Mouse (Mus musculus): ENCODE data around the gene Tmem97.
"Not testable (repeated sequence)": the region's sequence is repeated elsewhere in the genome, so short reads cannot be mapped to it uniquely, and the experiment has no call there.

The Tmem97 gene

DNA sequence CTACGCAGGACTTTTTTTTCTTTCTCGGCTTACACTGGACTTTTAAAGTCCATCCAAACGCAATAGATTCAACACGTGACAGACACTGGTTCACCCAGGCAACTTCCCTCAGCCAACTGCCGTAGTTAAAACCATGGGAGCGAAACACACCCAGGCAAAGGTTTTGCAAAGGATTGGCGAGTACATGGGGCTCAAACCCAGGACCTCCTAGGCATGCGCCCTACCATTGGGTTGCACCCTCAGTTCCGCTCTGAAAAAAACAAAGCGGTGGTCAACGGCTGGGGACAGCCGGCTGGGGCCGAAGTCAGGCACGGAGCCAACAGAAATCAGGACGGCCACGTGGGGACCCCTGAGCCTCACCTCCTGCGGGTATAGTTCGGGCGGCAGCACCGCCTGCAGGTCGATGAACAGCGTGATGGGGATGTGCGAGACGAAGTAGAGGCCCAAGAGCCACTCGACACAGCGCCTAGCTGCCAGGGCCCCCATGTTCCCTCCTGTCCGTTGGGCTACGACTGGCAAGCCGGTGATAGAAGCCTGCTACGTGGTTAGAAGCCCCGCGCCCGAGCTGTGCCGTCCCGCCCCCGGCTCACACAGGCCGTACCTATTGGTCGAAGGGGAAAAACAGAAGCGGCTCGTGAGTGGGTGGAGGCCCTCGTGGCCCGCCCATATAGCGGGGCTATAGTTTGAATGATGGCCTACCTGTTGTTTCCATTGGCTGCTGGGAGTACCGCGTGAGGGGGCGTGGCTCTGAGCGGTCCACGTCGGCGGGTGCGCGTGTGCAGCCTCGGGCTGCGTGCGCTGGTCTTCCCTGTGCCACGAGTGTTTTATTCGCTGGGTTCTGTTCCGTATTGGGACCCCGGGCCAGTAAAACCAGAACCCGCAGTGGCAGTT is at the start of gene Tmem97:
TSS of gene Tmem97 (minus strand) at position 610 of the 891 bp plus-strand sequence.
- peak; percentile 95 for DNase-seq (ENCODE audit: low spot score)

DNA sequence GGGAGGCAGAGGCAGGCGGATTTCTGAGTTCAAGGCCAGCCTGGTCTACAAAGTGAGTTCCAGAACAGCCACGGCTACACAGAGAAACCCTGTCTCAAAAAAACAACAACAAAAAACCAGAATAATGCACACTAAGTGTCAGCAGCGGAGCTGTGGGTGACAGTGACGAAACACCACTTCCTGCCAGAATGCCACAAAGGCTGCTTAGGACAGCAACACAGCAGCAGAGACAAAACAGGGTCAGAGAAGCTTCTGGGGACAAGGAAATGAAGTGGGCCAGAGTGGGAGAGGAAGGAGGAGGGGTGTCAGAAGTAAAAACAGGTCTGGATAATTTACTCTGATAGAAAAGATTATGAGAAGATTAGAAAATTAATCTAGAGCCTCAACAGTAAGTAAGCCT is 49.5 kb upstream of the Tmem97 start:
- DNase-seq (ENCODE audit: low spot score): no peak

DNA sequence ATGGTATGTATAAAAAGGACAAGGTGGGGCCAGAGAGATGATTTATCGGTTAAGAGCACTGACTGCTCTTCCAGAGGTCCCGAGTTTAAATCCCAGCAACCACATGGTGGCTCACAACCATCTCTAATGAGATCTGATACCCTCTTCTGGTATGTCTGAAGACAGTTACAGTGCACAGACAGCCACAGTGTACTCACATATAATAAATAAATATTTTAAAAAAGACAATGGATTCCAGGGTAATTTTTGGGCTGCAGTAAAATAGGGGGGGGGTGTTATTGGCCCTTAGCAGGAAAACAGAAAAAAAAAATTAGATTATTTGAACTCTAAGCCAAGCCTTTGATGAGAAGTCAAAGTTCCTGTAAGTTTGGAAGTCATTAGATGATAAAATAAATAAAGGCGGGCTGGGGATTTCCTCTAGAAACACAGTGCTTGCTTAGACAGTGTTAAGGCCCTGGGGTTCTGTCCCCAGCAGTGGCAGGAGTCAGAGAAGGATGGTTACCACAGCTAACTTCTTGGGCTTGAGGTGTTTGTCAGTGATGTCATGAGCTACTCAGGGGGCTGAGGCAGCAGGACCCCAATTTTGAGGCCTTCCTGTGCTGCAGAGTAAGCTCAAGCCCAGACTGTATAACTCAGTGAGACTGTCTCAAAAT is 48.3 kb upstream of the Tmem97 start:
- DNase-seq (ENCODE audit: low spot score): no peak

DNA sequence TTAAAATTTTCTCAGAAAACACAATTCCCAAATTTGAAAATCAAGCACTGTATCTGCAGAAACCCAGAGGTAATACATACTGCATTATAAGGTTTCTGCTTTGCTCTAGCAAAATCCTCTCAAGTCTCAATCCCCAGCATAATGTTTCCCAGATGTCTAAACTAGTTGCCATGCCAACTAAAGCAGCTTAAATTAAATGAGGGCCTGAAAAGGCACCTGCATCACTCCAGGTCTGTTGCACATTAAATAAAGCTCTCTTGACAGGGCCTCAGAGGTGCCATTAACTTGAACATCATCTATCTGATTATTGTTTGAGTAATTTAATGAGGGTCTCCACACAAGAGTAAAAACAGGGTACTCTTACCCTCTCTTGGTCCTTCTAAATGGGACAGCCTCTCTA is 46.2 kb upstream of the Tmem97 start:
- no peak for DNase-seq (ENCODE audit: low spot score)

DNA sequence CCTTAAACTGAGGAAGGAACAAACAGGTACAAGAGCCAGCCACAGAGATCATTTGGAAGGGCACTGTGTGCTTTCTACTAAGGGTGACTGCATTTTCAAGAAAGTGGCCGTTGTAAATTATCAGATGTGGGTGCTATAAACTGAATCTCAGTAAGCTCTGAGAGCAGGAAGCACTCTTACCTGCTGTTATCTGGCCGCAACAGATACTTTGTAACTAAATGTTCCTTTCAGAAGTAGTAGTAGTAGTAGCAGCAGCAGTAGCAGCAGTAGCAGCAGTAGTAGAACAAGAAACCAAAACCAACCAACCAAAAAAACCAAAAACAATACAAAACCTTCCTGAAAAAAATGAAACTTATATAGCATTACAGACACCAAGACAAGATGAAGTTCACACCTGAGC is 45.2 kb upstream of the Tmem97 start:
- DNase-seq (ENCODE audit: low spot score): no peak

DNA sequence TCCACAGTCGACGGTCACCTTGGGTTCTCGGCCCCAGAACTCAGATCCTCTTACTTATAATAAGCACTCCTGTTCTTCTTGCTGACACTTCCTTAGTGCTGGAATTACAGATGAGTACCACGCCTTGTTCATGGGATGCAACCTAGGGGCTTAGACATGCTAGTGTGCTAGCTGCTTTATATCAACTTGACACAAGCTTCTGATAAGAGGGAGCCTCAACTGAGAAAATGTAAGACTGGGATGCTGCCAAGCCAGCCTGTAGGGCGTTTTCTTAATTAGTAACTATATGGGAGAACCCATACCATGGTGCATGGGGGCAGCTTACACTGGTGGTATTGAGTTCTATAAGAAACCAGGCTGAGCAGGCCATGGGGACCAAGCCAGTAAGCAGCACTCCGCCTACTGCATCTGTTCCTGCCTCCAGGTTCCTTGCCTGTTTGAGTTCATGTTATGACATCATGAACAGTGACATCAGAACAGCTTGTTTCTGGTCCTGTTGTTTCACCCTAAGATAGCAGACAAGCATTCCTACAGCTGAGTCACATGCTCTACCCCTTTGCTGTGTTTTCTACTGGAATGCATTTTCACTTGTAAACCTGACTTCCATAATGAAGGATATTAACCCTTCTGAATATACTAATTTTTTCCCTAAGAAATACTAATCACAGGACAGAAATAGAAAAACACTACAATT is 43.8 kb upstream of the Tmem97 start:
- no peak for DNase-seq (ENCODE audit: low spot score)

DNA sequence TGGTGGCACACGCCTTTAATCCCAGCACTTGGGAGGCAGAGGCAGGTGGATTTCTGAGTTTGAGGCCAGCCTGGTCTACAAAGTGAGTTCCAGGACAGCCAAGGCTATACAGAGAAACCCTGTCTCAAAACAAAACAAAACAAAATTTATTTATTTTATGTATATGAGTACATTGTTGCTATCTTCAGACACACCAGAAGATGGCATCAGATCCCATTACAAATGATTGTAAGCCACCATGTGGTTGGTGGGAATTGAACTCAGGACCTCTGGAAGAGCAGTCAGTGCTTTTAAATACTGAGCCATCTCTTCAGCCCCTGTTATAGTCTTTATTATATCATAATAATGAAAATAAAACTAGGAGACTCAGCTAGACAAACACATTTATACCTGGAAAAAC is 37.1 kb upstream of the Tmem97 start:
- DNase-seq (ENCODE audit: low spot score): not testable (repeated sequence)

DNA sequence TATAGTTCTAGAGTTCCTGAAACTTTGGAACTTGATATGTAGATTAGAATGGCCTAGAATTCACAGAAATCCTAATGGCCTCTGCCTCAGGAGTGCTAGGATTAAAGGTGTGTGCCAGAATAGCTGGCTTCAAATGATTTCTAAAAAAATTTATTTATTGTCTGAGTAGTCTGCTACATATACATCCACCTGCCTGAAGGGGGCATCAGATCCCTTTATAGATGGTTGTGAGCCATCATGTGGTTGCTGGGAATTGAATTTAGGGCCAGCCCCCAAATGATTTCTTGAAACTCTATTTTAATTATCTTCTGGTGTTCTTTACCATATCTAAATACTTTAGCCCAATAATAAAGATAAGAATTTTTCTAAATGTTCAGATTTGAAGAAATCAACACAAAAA is 35.5 kb upstream of the Tmem97 start:
- DNase-seq (ENCODE audit: low spot score): no peak

DNA sequence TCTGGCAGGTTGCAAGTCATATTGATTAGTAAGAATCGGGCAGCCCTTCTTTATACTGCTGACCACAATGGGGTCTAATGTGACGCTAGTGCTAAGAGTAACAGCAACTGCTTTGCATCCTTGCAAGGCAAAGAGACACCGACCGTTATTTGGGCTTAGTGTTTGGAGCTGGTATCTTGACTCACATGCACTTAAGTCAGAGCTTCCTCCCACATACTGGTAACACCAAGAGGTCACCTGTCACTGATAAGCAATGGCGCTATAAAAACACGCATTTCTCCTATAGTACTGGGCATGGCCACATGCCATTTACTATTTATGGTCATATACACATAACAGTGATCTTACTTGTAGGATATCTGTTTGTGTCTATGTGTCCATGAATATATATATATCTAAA is 32.3 kb upstream of the Tmem97 start:
- DNase-seq (ENCODE audit: low spot score): no peak

DNA sequence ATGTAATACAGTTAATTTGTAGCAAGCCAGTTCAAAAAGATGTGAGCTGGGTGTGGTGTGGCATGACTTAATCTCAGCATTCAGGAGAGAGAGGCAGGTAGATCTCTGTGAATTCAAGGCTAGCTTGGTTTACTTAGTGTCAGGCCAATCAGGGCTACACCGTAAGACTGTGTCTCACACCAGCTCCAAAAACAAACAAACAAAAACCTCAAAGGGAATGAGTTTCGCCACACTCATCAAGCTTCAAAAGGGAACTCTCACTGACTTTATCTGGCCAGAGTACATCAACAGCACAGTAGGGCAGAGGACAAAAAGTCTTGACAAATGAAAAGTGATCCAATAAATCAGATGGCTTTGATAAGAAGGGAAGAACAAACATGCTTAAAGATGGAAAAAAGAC is 24.4 kb upstream of the Tmem97 start:
- no peak for DNase-seq (ENCODE audit: low spot score)

DNA sequence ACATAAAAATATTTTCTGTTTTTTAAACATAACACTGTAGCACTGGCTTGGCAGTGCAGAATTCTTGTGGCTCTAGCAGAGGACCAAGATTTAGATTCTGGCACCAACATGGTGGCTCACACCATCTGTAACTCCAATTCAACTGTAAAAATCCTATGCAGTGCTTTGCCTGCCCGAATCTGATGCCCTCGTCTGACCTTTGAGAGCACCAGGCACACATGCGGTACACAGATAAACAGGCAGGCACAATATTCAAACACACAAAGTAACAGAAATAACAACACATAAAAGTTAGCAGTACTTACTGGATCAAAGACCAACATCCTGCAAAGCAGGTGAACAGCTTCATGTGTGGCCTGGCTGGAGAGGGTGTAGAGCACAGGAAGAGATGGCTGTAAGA is 24.0 kb upstream of the Tmem97 start:
- DNase-seq (ENCODE audit: low spot score): no peak

DNA sequence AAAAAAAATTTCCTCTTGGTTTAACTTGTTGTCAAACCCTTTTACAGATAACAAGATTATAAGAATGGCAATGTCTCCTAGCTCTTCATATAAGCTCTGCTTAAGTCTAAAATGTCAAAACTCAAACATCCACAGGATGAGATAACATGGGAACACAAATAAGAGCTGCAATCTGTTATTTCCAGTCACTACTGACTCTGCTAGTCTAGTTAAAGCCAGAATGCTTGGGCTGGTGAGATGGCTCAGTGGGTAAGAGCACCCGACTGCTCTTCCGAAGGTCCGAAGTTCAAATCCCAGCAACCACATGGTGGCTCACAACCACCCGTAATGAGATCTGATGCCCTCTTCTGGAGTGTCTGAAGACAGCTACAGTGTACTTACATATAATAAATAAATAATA is 23.5 kb upstream of the Tmem97 start:
- not testable (repeated sequence) for DNase-seq (ENCODE audit: low spot score)

DNA sequence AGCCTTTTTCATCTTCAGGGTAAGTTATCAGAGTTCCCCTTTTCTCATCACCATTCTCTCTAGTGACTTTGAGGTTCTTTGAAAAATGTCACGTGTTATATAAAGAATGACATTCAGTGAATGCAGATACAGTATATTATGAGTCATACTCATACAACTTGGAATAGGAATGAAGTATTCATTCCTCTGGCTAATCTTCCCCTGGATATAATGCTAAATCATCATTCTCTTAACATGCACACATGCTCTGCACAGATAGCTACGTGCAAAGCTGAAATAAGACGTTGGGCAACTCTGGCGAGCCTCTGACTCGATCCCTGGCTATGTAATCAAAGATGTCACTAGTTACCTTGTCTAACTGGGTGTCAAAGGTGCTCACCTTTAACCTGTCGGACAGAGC is 21.3 kb upstream of the Tmem97 start:
- DNase-seq (ENCODE audit: low spot score): no peak

DNA sequence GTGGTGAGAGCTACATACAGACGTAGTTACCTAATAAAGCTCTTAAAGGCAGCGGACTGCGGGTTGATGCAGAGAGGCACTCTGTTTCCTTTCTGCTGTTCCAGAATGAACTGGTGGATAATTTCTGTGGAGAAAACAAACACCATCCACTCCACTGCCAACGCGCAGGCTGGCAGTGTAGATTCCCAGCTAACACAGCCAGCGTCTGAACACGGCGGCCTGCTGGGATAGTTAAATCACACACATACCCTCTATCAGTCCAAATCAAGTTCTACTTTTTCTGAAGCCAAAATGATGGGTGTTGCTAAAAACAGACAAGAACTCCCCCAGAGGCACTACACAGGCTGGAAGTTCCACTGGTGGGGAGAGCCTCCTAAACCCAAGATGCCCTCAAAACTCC is 20.9 kb upstream of the Tmem97 start:
- DNase-seq (ENCODE audit: low spot score): no peak

DNA sequence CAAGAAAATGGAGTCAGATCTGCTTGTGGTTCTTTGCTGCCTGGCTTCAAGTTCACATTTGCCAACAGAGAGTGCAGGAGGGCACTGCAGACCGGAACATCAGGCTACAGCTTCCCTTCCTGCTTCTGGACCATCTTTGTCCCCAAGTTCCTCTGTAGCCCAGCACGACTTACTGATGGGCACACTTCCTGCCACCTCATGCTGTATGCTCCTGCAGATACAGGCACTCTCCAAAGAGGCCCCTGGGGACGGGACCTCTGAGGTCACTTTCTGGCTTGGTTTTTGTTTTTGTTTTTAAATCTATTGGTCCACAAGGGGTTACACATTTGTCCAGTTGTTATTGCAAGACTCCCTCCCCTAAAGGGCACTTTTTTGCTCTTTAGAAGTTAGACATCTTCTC is 19.2 kb upstream of the Tmem97 start:
- no peak for DNase-seq (ENCODE audit: low spot score)

DNA sequence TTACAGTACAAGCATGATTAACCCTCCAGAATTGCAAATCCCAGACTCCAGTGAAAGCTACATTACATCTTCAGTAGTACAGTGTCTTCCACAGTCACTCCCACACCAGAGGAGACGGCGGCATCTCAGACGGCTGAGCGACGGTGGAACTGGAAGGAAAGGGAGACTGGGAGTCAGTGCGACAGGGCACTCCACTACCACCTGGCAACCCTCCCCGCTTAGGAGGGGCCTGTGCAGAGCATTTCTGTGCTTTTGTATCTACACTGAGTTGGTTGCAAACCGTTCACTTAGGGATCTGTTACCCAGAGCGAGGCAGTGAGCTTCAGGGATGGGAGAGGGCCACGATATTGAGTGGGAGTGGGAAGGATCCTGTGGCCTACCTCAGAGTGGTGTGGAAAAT is 18.2 kb upstream of the Tmem97 start:
- no peak for DNase-seq (ENCODE audit: low spot score)

DNA sequence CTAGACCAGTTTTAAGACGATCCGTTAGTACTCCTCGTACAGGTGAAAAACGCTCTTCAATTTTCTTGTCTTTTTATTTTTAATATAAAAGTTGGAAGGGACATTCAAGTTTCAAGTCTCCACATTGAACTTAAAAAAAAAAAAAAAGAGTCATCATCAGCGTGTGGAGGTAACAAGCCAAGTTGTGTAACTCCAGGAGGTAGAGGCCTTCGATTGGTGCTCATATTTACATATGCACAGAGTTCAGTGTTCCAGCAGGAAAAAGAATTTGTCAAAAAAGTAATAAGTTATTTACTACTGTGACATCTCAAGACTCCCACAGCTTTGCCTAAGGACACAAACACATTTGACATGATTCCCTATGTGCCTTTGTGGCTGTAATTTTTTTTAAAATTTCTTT is 17.0 kb upstream of the Tmem97 start:
- DNase-seq (ENCODE audit: low spot score): no peak

DNA sequence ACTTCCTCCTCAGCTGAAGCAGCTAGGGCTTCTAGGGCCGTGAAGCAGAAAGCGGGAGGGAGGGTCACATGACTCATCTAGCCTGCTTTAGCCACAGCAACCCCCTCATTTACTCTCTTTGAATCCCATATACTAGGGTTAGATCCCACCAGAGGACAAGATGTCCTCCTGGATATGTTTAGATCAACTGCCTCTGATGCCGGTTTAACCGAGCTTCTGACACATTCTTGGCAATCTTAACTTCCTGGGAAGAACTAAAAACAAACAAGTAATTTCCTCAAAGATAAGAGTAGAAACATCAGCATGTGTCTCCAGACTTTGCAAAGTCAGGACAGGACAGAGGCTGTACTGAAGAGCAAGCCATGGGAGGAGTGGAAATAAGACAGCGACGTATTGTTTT is 16.2 kb upstream of the Tmem97 start:
- no peak for DNase-seq (ENCODE audit: low spot score)

DNA sequence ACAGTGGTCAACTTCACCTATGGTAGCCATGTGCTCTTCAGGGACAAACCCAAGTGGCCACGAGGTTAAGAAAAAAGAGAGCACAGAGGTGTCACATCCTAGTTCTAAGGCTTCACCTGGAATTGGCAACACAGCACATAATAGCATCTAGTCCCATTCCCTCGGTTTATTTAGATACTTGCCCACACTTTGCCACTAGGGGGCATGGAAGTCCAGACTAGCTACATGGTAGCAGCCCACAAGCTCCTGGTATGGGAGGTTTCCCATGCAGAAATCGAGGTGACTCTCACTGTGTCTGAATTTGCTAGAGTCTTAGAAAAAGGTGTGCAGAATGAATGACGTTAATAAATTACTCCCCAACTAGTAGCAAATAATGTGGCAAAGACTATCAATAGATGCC is 9.9 kb upstream of the Tmem97 start:
- DNase-seq (ENCODE audit: low spot score): peak; percentile 76

DNA sequence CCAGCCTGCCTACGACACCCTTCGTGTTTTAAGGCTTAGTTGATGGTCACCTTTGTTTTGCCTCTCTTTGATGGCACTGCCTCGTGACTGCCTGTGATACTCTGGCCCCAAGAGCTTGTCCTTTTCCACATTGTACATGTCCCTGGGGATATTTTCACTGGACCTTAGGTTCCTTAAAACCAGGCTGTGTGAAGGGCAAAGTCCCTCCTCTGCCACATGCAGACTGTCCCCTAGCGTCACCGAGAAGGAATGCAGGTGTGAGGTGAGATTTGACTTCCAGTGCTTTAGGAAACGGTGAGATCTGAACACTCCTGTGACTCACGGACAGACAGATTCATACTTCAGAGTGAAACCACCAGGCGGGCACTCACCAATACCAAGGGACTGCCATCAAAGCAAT is 6.7 kb upstream of the Tmem97 start:
- DNase-seq (ENCODE audit: low spot score): no peak

DNA sequence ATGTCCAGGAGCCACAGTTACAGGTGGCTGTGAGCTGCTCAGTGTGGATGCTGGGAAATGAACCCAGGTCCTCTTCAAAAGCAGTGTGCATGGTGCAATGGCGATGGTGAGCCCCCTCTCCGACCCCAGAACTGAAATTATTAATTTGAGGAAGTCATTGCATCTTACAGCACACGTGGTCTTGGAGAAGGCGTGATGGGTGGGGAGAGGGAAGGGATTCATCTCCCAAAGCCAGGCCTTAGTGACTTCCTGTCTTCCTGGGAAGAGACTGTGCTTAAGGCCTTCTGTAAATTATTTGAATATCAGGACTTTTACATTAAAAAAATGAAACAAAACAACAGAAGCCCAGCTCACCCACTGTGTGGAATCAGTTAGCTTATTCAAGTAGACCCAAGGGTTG is 5.5 kb upstream of the Tmem97 start:
- no peak for DNase-seq (ENCODE audit: low spot score)

DNA sequence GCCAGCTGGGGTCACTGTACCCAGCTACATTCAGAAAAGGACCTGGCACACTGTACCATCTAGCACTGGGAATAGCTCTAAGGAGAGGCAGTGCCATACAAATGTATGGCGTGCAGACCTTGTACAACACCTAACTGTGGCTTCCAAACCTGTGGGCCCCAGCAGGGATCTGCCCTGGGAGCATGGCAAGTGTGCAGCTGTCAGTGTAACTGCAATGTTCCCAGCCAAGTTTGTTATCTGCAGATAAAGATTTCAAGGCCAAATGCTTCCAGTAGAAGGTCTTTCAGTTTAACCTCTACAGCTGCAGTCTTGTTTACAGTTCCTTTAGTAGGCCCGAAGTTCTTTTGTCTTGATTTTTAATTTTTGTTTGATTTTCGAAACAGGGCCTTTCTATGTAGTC is 5.0 kb upstream of the Tmem97 start:
- no peak for DNase-seq (ENCODE audit: low spot score)

DNA sequence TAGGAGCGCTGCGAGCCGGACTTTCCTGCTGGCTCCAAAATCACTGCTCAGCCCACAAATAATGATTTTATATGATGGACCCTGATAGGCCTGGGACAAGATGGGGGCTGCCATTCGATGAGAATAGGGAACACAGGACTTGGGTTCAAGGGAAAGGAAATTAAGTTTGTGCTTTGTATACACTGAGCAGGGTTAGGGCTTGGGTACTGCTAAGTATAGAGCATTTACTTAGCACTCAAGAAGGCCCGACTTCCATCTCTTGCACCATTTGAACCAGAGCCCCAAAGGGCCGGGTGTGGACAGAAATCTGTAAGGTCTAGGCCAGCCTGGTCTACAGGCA is 452 bp upstream of the Tmem97 start:
- no peak for DNase-seq (ENCODE audit: low spot score)

Data from left cerebral cortex, adult 11 months (tissue).